Mouse (Mus musculus) right cerebral cortex, postnatal 4 days (tissue): ENCODE measurements around the gene Rims4.

ENCODE experiments used
- DNase-seq: peaks from one replicate; pipeline ENCODE4 v3.0.0-alpha.2; 2022

The Rims4 gene

GRCm38 (mm10) chr2:163858254-163858947 lies 60.1 kb downstream of the Rims4 start:
- DNase-seq: peak; percentile 79

- DNase-seq: no peak
Observed at GRCm38 (mm10) chr2:163857233-163857632, 61.2 kb downstream of the Rims4 start.

GRCm38 (mm10) chr2:163853461-163853901 lies 65.0 kb downstream of the Rims4 start, which contains the start of gene Kcnk15:
TSS of gene Kcnk15 (plus strand) at chr2:163853651.
- DNase-seq: peak; percentile 71

- no peak for DNase-seq
Observed at GRCm38 (mm10) chr2:163842043-163842442, 76.4 kb downstream of the Rims4 start.

- peak; percentile 41 for DNase-seq
Observed at GRCm38 (mm10) chr2:163839519-163839918, 79.0 kb downstream of the Rims4 start.

GRCm38 (mm10) chr2:163838043-163838442 lies 80.4 kb downstream of the Rims4 start:
- peak; percentile 85 for DNase-seq

GRCm38 (mm10) chr2:163831163-163831562 lies 87.3 kb downstream of the Rims4 start:
- DNase-seq: no peak

- no peak for DNase-seq
Observed at GRCm38 (mm10) chr2:163826494-163826893, 92.0 kb downstream of the Rims4 start.

- no peak for DNase-seq
Observed at GRCm38 (mm10) chr2:163825861-163826260, 92.6 kb downstream of the Rims4 start.

- no peak for DNase-seq
Observed at GRCm38 (mm10) chr2:163823771-163824170, 94.7 kb downstream of the Rims4 start.

- DNase-seq: peak; percentile 79
Observed at GRCm38 (mm10) chr2:163823248-163823647, 95.2 kb downstream of the Rims4 start.

- peak; percentile 45 for DNase-seq
Observed at GRCm38 (mm10) chr2:163820607-163821006, 97.9 kb downstream of the Rims4 start, which contains the start of gene Ccn5. TSS of gene Ccn5 (plus strand) at chr2:163820861.

- DNase-seq: no peak
Observed at GRCm38 (mm10) chr2:163814739-163815465, 103.6 kb downstream of the Rims4 start.

- DNase-seq: no peak
Observed at GRCm38 (mm10) chr2:163813077-163813476, 105.4 kb downstream of the Rims4 start.
